ENCODE assay signal across 8 mouse cellular contexts in genomic region chr7:101061381-101061780, GRCm38 (mm10). TPM values are rescaled to one million over a fixed set of nuclear protein-coding genes. Genes with fewer than 3 reads are reported as not detected.
A peak's percentile ranks its signal among the peaks of the same experiment; 100 is the strongest.
DNase-seq lines count a peak whose midpoint lies in the region; ATAC-seq lines count a peak whose summit lies in the region.

No protein-coding gene starts in this region.

- peak overlapping the region; percentile 37; the same call in 1 of the 2 replicates for H3K4me2 ChIP-seq in intestine, embryonic 16.5 days (ENCODE audit: low read depth, low read length)

- H3K36me3 ChIP-seq in intestine, embryonic 16.5 days (ENCODE audit: control insufficient read depth, insufficient read depth, low read length) = no peaks in the 10 kb centered on the region

- DNase-seq in adrenal gland, adult (ENCODE audit: inconsistent age in 2 of 2, low spot score in 1 of 2) = peak; percentile 89 to 97
- DNase-seq in embryo, embryonic 10.5 days (ENCODE audit: low spot score) = peak; percentile 89
- peak; percentile 69 to 81 for DNase-seq in gastrocnemius, postnatal 4 days (ENCODE audit: low spot score in 2 of 2)
- DNase-seq in left cerebral cortex, postnatal 36 days (ENCODE audit: low spot score in 2 of 2) = peak; percentile 83 to 85
- peak; percentile 87 for DNase-seq in mesoderm, embryonic 11.5 days (ENCODE audit: low read depth, low spot score)
- DNase-seq in right cerebral cortex, postnatal 4 days = peak; percentile 96
- peak; percentile 76 to 87 for DNase-seq in urinary bladder, postnatal 4 days (ENCODE audit: low spot score in 2 of 2)

- no peak overlapping the region for H3K9ac ChIP-seq in intestine, embryonic 16.5 days (ENCODE audit: low read depth, low read length)

- H3K27ac ChIP-seq in intestine, embryonic 16.5 days (ENCODE audit: low read length) = no peak overlapping the region

- WGBS in intestine, embryonic 16.5 days = 11% methylated on average over 17 of the region's 17 CpGs

- H3K4me1 ChIP-seq in intestine, embryonic 16.5 days (ENCODE audit: control insufficient read depth, insufficient read depth, low read length) = peaks cover 9% of the 10 kb centered on the region

- no peak for ATAC-seq in intestine, embryonic 16.5 days

- peak overlapping the region; percentile 15; the same call in 1 of the 2 replicates for H3K4me3 ChIP-seq in intestine, embryonic 16.5 days (ENCODE audit: low read length)

- intact Hi-C loops in left cerebral cortex, postnatal 36 days (cut with DNase I) = loop anchor here (2.0 to 5.0 kb wide), 2 partner anchors 223 to 311 kb away; no protein-coding TSS in a partner anchor

- H3K9me3 ChIP-seq in intestine, embryonic 16.5 days (ENCODE audit: control insufficient read depth, low read length) = no peaks in the 10 kb centered on the region

- no peaks in the 10 kb centered on the region for H3K27me3 ChIP-seq in intestine, embryonic 16.5 days (replicated peaks; ENCODE audit: control insufficient read depth, insufficient read depth, low read length)

RNA-seq across cellular contexts. Expression of gene Fchsd2, which starts 31.3 kb away (rescaled TPM):
- total RNA-seq in gastrocnemius, postnatal 4 days (2021) = 10 to 100 TPM; 22.6 to 25.7 TPM
- 19.7 and 23.6 TPM in 2 replicates for polyA plus RNA-seq in intestine, embryonic 16.5 days (2015; fragmentation: Nextera tagmentation; extraction: Ambion mirVana)
- 10 to 100 TPM; 31.3 to 41.8 TPM for total RNA-seq in left cerebral cortex, postnatal 36 days (2021)

RNA-seq across cellular contexts. Expression of gene P2ry2, which starts 48.7 kb away (rescaled TPM):
- total RNA-seq in gastrocnemius, postnatal 4 days (2021) = 10 to 100 TPM; 30.8 to 33.2 TPM
- polyA plus RNA-seq in intestine, embryonic 16.5 days (2015; fragmentation: Nextera tagmentation; extraction: Ambion mirVana) = 3.1 and 3.3 TPM in 2 replicates
- under 1 TPM; 0.57 to 0.91 TPM for total RNA-seq in left cerebral cortex, postnatal 36 days (2021)

Comparison
In these comparisons a context has a peak if more than half of its experiments do, and no peak if none do; other contexts are left out.
1. RNA of gene P2ry2, which starts 48.7 kb away (total RNA-seq): 30.8 to 33.2 TPM in gastrocnemius, postnatal 4 days; 0.57 to 0.91 TPM in left cerebral cortex, postnatal 36 days; every median in the first group is over 10 times any median in the second.
2. Peak in every context shown above with its lines, with median percentiles within 50 percentile points of each other: DNase-seq.